19 mouse cellular contexts compared by ENCODE assay signal in genomic region chr17:9939576-9939975, GRCm38 (mm10).
DNase-seq lines count a peak whose midpoint lies in the region; ATAC-seq lines count a peak whose summit lies in the region.
"Had no signal": no experiment of that assay in that cellular context is flagged by ENCODE, and none has a peak within 500 bp of the region (broad histone marks: within the 10 kb centered on the region; RNA-seq: fewer than 3 reads in every experiment).

No protein-coding gene starts in this region.

- H3K27ac ChIP-seq in forebrain, embryonic 11.5 days (ENCODE audit: low read depth, low read length): no peak overlapping the region
- no peak overlapping the region for H3K27ac ChIP-seq in forebrain, embryonic 14.5 days (ENCODE audit: low read depth, low read length)
- H3K27ac ChIP-seq in limb, embryonic 10.5 days: no peak overlapping the region
- H3K27ac ChIP-seq: embryonic facial prominence, embryonic 12.5 days; forebrain, embryonic 12.5 days; heart, embryonic 15.5 days; hindbrain, embryonic 15.5 days had no signal

- H3K9ac ChIP-seq in forebrain, embryonic 11.5 days (ENCODE audit: low read length): no peak overlapping the region
- no peak overlapping the region for H3K9ac ChIP-seq in forebrain, embryonic 14.5 days (ENCODE audit: low read length)
- H3K9ac ChIP-seq: embryonic facial prominence, embryonic 12.5 days; forebrain, embryonic 12.5 days; forebrain, postnatal 0 days; heart, embryonic 15.5 days; hindbrain, embryonic 15.5 days had no signal

- no peak overlapping the region for H3K4me3 ChIP-seq in forebrain, embryonic 11.5 days (ENCODE audit: low read depth, low read length)
- no peak overlapping the region for H3K4me3 ChIP-seq in forebrain, embryonic 14.5 days (ENCODE audit: low read depth, low read length)
- no peak overlapping the region for H3K4me3 ChIP-seq in limb, embryonic 10.5 days
- H3K4me3 ChIP-seq: embryonic facial prominence, embryonic 12.5 days; forebrain, embryonic 12.5 days; heart, embryonic 15.5 days; hindbrain, embryonic 15.5 days had no signal

- no peaks in the 10 kb centered on the region for H3K4me1 ChIP-seq in forebrain, embryonic 11.5 days (replicated peaks; ENCODE audit: control insufficient read depth, insufficient read depth, low read length)
- H3K4me1 ChIP-seq in forebrain, embryonic 14.5 days (ENCODE audit: control insufficient read depth, insufficient read depth, low read length): no peaks in the 10 kb centered on the region
- H3K4me1 ChIP-seq in limb, embryonic 10.5 days: peaks cover 19% of the 10 kb centered on the region
- H3K4me1 ChIP-seq: embryonic facial prominence, embryonic 12.5 days; forebrain, embryonic 12.5 days had no signal

- peak; percentile 10 for DNase-seq in forebrain, embryonic 11.5 days (ENCODE audit: low spot score)
- DNase-seq in forebrain, embryonic 14.5 days (ENCODE audit: low spot score): no peak
- peak; percentile 53 for DNase-seq in embryo, embryonic 10.5 days (ENCODE audit: low spot score)
- DNase-seq in limb, embryonic 10.5 days (ENCODE audit: low spot score): peak; percentile 37
- DNase-seq in retina, embryonic 14.5 days (ENCODE audit: low spot score): peak; percentile 37
- DNase-seq in cerebellum, adult 11-12 months: no peak
- no peak for DNase-seq in thymus, postnatal 14 days
- DNase-seq: adrenal gland, postnatal 14 days; cerebellum, adult 8-10 months; cerebellum, postnatal 14 days; forebrain, postnatal 0 days; gastrocnemius, postnatal 36 days; heart, postnatal 14 days had no signal

- H3K27me3 ChIP-seq in forebrain, embryonic 11.5 days (ENCODE audit: control insufficient read depth, insufficient read depth, low read length): no peaks in the 10 kb centered on the region
- no peaks in the 10 kb centered on the region for H3K27me3 ChIP-seq in forebrain, embryonic 14.5 days (replicated peaks; ENCODE audit: control insufficient read depth, insufficient read depth, low read length)
- H3K27me3 ChIP-seq in limb, embryonic 10.5 days (ENCODE audit: low read depth, poor library complexity, severe bottlenecking): no peaks in the 10 kb centered on the region
- H3K27me3 ChIP-seq: embryonic facial prominence, embryonic 12.5 days; forebrain, embryonic 12.5 days; heart, embryonic 15.5 days; hindbrain, embryonic 15.5 days had no signal

- H3K4me2 ChIP-seq in forebrain, embryonic 11.5 days (ENCODE audit: low read depth, low read length, severe bottlenecking): no peak overlapping the region
- H3K4me2 ChIP-seq in forebrain, embryonic 14.5 days (ENCODE audit: low read length): no peak overlapping the region
- H3K4me2 ChIP-seq: embryonic facial prominence, embryonic 12.5 days; forebrain, embryonic 12.5 days; heart, embryonic 11.5 days; heart, embryonic 15.5 days; hindbrain, embryonic 15.5 days had no signal

- ATAC-seq in forebrain, embryonic 11.5 days (replicated peaks; ENCODE audit: low FRiP score): no peak
- no peak for ATAC-seq in forebrain, embryonic 14.5 days
- ATAC-seq: forebrain, postnatal 0 days; intestine, embryonic 16.5 days had no signal

- H3K9me3 ChIP-seq in forebrain, embryonic 11.5 days (ENCODE audit: control insufficient read depth, low read length): no peaks in the 10 kb centered on the region; the same call in 1 of the 2 replicates
- H3K9me3 ChIP-seq in forebrain, embryonic 14.5 days (replicated peaks; ENCODE audit: control insufficient read depth, low read length): no peaks in the 10 kb centered on the region
- H3K9me3 ChIP-seq in limb, embryonic 10.5 days (replicated peaks): no peaks in the 10 kb centered on the region
- H3K9me3 ChIP-seq: embryonic facial prominence, embryonic 12.5 days; heart, embryonic 15.5 days; hindbrain, embryonic 15.5 days had no signal

- H3K36me3 ChIP-seq in forebrain, embryonic 11.5 days (ENCODE audit: control insufficient read depth, insufficient read depth, low read length): no peaks in the 10 kb centered on the region
- H3K36me3 ChIP-seq in forebrain, embryonic 14.5 days (ENCODE audit: control insufficient read depth, insufficient read depth, low read length): no peaks in the 10 kb centered on the region
- H3K36me3 ChIP-seq in limb, embryonic 10.5 days: no peaks in the 10 kb centered on the region
- H3K36me3 ChIP-seq: embryonic facial prominence, embryonic 12.5 days; forebrain, embryonic 12.5 days; heart, embryonic 15.5 days; hindbrain, embryonic 15.5 days had no signal

- WGBS in forebrain, embryonic 11.5 days: 86% methylated on average over 6 of the region's 6 CpGs
- 92% methylated on average over 6 of the region's 6 CpGs for WGBS in forebrain, embryonic 14.5 days
- 43% methylated on average over 6 of the region's 6 CpGs for WGBS in limb, embryonic 10.5 days

Comparison
In these comparisons a context has a peak if more than half of its experiments do, and no peak if none do; other contexts are left out.
1. DNase-seq: peak in forebrain, embryonic 11.5 days (single experiment), embryo, embryonic 10.5 days (single experiment), limb, embryonic 10.5 days (single experiment) and retina, embryonic 14.5 days (single experiment); none in forebrain, embryonic 14.5 days (single experiment), cerebellum, adult 11-12 months (single experiment) and thymus, postnatal 14 days (single experiment).